Mouse (Mus musculus): ENCODE results near the gene Rbpj. TPM values are rescaled to one million over a fixed set of nuclear protein-coding genes. Genes with fewer than 3 reads are reported as not detected.

Rbpj gene
- polyA plus RNA-seq, 1 experiment from 2014 or later: 7.1 TPM

GRCm38 (mm10) chr5:53494536-53495159, 28.7 kb downstream of the Rbpj start:
- WGBS (ENCODE audit: insufficient replicate concordance): 67% methylated on average over 17 of the region's 17 CpGs
- no peak overlapping the region for H3K9ac ChIP-seq
- ATAC-seq (ENCODE audit: insufficient read depth): no peak

GRCm38 (mm10) chr5:53496846-53497549, 31.0 kb downstream of the Rbpj start:
- Histone ChIP-seq H3K4me3 (replicated peaks) (no peak overlapping the region), H3K9me3 (replicated peaks) (no peaks in the 10 kb centered on the region), H3K36me3 (replicated peaks) (no peaks in the 10 kb centered on the region), H3K9ac (no peak overlapping the region), H3K4me1 (replicated peaks) (no peaks in the 10 kb centered on the region), H3K4me2 (no peak overlapping the region), H3K27ac (replicated peaks) (no peak overlapping the region), H3K27me3 (no peaks in the 10 kb centered on the region)
- ATAC-seq (ENCODE audit: insufficient read depth): no peak
- WGBS (ENCODE audit: insufficient replicate concordance): 70% methylated on average over 9 of the region's 9 CpGs

More at GRCm38 (mm10) chr5:53494536-53495159, 28.7 kb downstream of the Rbpj start:
- H3K4me1 ChIP-seq (replicated peaks): no peaks in the 10 kb centered on the region
- H3K27me3 ChIP-seq: no peaks in the 10 kb centered on the region
- H3K9me3 ChIP-seq (replicated peaks): no peaks in the 10 kb centered on the region
- H3K4me3 ChIP-seq (replicated peaks): no peak overlapping the region
- no peak overlapping the region for H3K27ac ChIP-seq (replicated peaks)
- H3K36me3 ChIP-seq (replicated peaks): no peaks in the 10 kb centered on the region
- H3K4me2 ChIP-seq: no peak overlapping the region

GRCm38 (mm10) chr5:53499571-53499970, 33.6 kb downstream of the Rbpj start:
- H3K27ac ChIP-seq (replicated peaks): no peak overlapping the region
- H3K27me3 ChIP-seq: no peaks in the 10 kb centered on the region
- no peaks in the 10 kb centered on the region for H3K36me3 ChIP-seq (replicated peaks)
- no peak overlapping the region for H3K9ac ChIP-seq
- WGBS (ENCODE audit: insufficient replicate concordance): 61% methylated on average over 3 of the region's 3 CpGs
- H3K4me1 ChIP-seq (replicated peaks): no peaks in the 10 kb centered on the region
- H3K9me3 ChIP-seq (replicated peaks): no peaks in the 10 kb centered on the region
- no peak overlapping the region for H3K4me3 ChIP-seq (replicated peaks)
- H3K4me2 ChIP-seq: no peak overlapping the region
- no peak for ATAC-seq (ENCODE audit: insufficient read depth)

GRCm38 (mm10) chr5:53500509-53501145, 34.7 kb downstream of the Rbpj start:
- 66% methylated on average over 10 of the region's 10 CpGs for WGBS (ENCODE audit: insufficient replicate concordance)
- no peaks in the 10 kb centered on the region for H3K4me1 ChIP-seq (replicated peaks)
- ATAC-seq (ENCODE audit: insufficient read depth): no peak
- no peaks in the 10 kb centered on the region for H3K9me3 ChIP-seq (replicated peaks)
- no peak overlapping the region for H3K9ac ChIP-seq
- H3K4me2 ChIP-seq: no peak overlapping the region
- H3K4me3 ChIP-seq (replicated peaks): no peak overlapping the region
- no peaks in the 10 kb centered on the region for H3K36me3 ChIP-seq (replicated peaks)
- no peak overlapping the region for H3K27ac ChIP-seq (replicated peaks)
- H3K27me3 ChIP-seq: no peaks in the 10 kb centered on the region

- Histone ChIP-seq H3K9ac (no peak overlapping the region), H3K27me3 (no peaks in the 10 kb centered on the region), H3K4me3 (replicated peaks) (no peak overlapping the region), H3K4me2 (no peak overlapping the region), H3K27ac (replicated peaks) (no peak overlapping the region), H3K9me3 (replicated peaks) (no peaks in the 10 kb centered on the region), H3K36me3 (replicated peaks) (no peaks in the 10 kb centered on the region), H3K4me1 (replicated peaks) (no peaks in the 10 kb centered on the region)
- 46% methylated on average over 3 of the region's 3 CpGs for WGBS (ENCODE audit: insufficient replicate concordance)
- ATAC-seq (ENCODE audit: insufficient read depth): no peak
Measured at GRCm38 (mm10) chr5:53503261-53503660, 37.3 kb downstream of the Rbpj start.

GRCm38 (mm10) chr5:53505751-53506150, 39.8 kb downstream of the Rbpj start:
- H3K4me1 ChIP-seq (replicated peaks): no peaks in the 10 kb centered on the region
- WGBS (ENCODE audit: insufficient replicate concordance): 58% methylated on average over 6 of the region's 6 CpGs
- H3K27me3 ChIP-seq: no peaks in the 10 kb centered on the region
- ATAC-seq (ENCODE audit: insufficient read depth): no peak
- H3K9ac ChIP-seq: no peak overlapping the region
- no peaks in the 10 kb centered on the region for H3K9me3 ChIP-seq (replicated peaks)
- H3K27ac ChIP-seq (replicated peaks): no peak overlapping the region
- no peaks in the 10 kb centered on the region for H3K36me3 ChIP-seq (replicated peaks)
- no peak overlapping the region for H3K4me2 ChIP-seq
- H3K4me3 ChIP-seq (replicated peaks): no peak overlapping the region

GRCm38 (mm10) chr5:53507371-53507770, 41.4 kb downstream of the Rbpj start:
- Histone ChIP-seq H3K4me3 (replicated peaks) (no peak overlapping the region), H3K27ac (replicated peaks) (no peak overlapping the region), H3K9ac (no peak overlapping the region), H3K4me1 (replicated peaks) (no peaks in the 10 kb centered on the region), H3K9me3 (replicated peaks) (no peaks in the 10 kb centered on the region), H3K36me3 (replicated peaks) (no peaks in the 10 kb centered on the region), H3K4me2 (no peak overlapping the region), H3K27me3 (no peaks in the 10 kb centered on the region)
- ATAC-seq (ENCODE audit: insufficient read depth): no peak
- WGBS (ENCODE audit: insufficient replicate concordance): 54% methylated on average over 5 of the region's 5 CpGs

GRCm38 (mm10) chr5:53509465-53509864, 43.5 kb downstream of the Rbpj start:
- 63% methylated on average over 10 of the region's 10 CpGs for WGBS (ENCODE audit: insufficient replicate concordance)

GRCm38 (mm10) chr5:53509927-53510326, 44.0 kb downstream of the Rbpj start:
- 68% methylated on average over 2 of the region's 2 CpGs for WGBS (ENCODE audit: insufficient replicate concordance)
- H3K4me3 ChIP-seq (replicated peaks): no peak overlapping the region
- no peak overlapping the region for H3K9ac ChIP-seq
- H3K4me2 ChIP-seq: no peak overlapping the region; the same call in 1 of the 2 replicates
- H3K36me3 ChIP-seq (replicated peaks): no peaks in the 10 kb centered on the region
- H3K27ac ChIP-seq (replicated peaks): no peak overlapping the region
- ATAC-seq (ENCODE audit: insufficient read depth): no peak
- H3K4me1 ChIP-seq (replicated peaks): no peaks in the 10 kb centered on the region
- no peaks in the 10 kb centered on the region for H3K27me3 ChIP-seq
- no peaks in the 10 kb centered on the region for H3K9me3 ChIP-seq (replicated peaks)

More at GRCm38 (mm10) chr5:53509465-53509864, 43.5 kb downstream of the Rbpj start:
- no peaks in the 10 kb centered on the region for H3K4me1 ChIP-seq (replicated peaks)
- H3K4me3 ChIP-seq (replicated peaks): no peak overlapping the region
- H3K36me3 ChIP-seq (replicated peaks): no peaks in the 10 kb centered on the region
- H3K9me3 ChIP-seq (replicated peaks): no peaks in the 10 kb centered on the region
- no peak overlapping the region for H3K9ac ChIP-seq
- H3K27me3 ChIP-seq: no peaks in the 10 kb centered on the region
- H3K4me2 ChIP-seq: no peak overlapping the region; the same call in 1 of the 2 replicates
- no peak for ATAC-seq (ENCODE audit: insufficient read depth)
- H3K27ac ChIP-seq (replicated peaks): no peak overlapping the region

GRCm38 (mm10) chr5:53511426-53511825, 45.5 kb downstream of the Rbpj start:
- Histone ChIP-seq H3K9ac (no peak overlapping the region), H3K9me3 (replicated peaks) (no peaks in the 10 kb centered on the region), H3K36me3 (replicated peaks) (no peaks in the 10 kb centered on the region), H3K27ac (replicated peaks) (no peak overlapping the region), H3K4me3 (replicated peaks) (no peak overlapping the region), H3K27me3 (no peaks in the 10 kb centered on the region), H3K4me1 (replicated peaks) (no peaks in the 10 kb centered on the region), H3K4me2 (no peak overlapping the region)
- no peak for ATAC-seq (ENCODE audit: insufficient read depth)
- 51% methylated on average over 4 of the region's 4 CpGs for WGBS (ENCODE audit: insufficient replicate concordance)

GRCm38 (mm10) chr5:53514959-53515612, 49.1 kb downstream of the Rbpj start:
- 65% methylated on average over 4 of the region's 4 CpGs for WGBS (ENCODE audit: insufficient replicate concordance)
- H3K4me3 ChIP-seq (replicated peaks): no peak overlapping the region
- H3K27ac ChIP-seq (replicated peaks): no peak overlapping the region
- no peak overlapping the region for H3K9ac ChIP-seq
- no peaks in the 10 kb centered on the region for H3K9me3 ChIP-seq (replicated peaks)
- H3K36me3 ChIP-seq (replicated peaks): no peaks in the 10 kb centered on the region
- H3K27me3 ChIP-seq: no peaks in the 10 kb centered on the region
- ATAC-seq (ENCODE audit: insufficient read depth): no peak
- H3K4me2 ChIP-seq: no peak overlapping the region
- no peaks in the 10 kb centered on the region for H3K4me1 ChIP-seq (replicated peaks)
